ENCODE assay signal across 15 mouse cellular contexts in the genomic region with DNA sequence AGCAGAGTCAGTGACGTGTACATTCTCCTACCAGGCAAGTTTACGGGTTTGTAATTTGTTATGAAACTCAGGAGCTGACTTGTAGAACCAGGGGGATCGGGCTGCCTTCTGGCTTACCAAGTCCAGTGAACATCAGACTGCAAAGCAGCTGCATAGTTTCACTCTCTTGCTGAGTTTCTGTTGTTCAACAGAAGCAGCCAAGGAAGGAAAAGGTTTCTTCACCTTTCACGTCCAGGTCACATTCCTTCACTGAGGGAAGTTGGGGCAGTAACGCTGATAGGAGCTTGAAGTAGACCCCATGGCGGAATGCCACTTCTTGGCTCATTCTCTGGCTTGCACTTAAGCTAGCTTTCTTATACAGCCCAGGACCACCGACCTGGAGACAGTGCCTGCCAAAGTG.
"Had no signal": no experiment of that assay in that cellular context is flagged by ENCODE, and none has a peak within 500 bp of the region (broad histone marks: within the 10 kb centered on the region; RNA-seq: fewer than 3 reads in every experiment).

No protein-coding gene starts in this region.

- H3K4me3 ChIP-seq: limb, embryonic 15.5 days; liver, embryonic 12.5 days; midbrain, embryonic 15.5 days; neural tube, embryonic 12.5 days; stomach, embryonic 15.5 days had no signal

- H3K36me3 ChIP-seq: limb, embryonic 15.5 days; liver, embryonic 12.5 days; midbrain, embryonic 15.5 days; neural tube, embryonic 12.5 days; stomach, embryonic 15.5 days had no signal

- ATAC-seq: liver, embryonic 12.5 days; midbrain, embryonic 15.5 days had no signal

- H3K9me3 ChIP-seq: limb, embryonic 15.5 days; liver, embryonic 12.5 days; midbrain, embryonic 15.5 days; neural tube, embryonic 12.5 days; stomach, embryonic 15.5 days had no signal

- H3K9ac ChIP-seq: limb, embryonic 15.5 days; liver, embryonic 12.5 days; lung, embryonic 14.5 days; midbrain, embryonic 15.5 days; neural tube, embryonic 12.5 days; stomach, embryonic 15.5 days had no signal

- H3K4me2 ChIP-seq: limb, embryonic 15.5 days; liver, embryonic 12.5 days; lung, embryonic 14.5 days; midbrain, embryonic 11.5 days; midbrain, embryonic 15.5 days; neural tube, embryonic 12.5 days; stomach, embryonic 15.5 days had no signal

- H3K27me3 ChIP-seq: limb, embryonic 15.5 days; liver, embryonic 12.5 days; midbrain, embryonic 15.5 days; neural tube, embryonic 12.5 days; stomach, embryonic 15.5 days had no signal

- DNase-seq: kidney, adult 18-20 months; left cerebral cortex, postnatal 4 days; lung, embryonic 14.5 days; lung, postnatal 10 days; lung, postnatal 4 days; right cerebral cortex, postnatal 4 days; spleen, adult 18-20 months; thymus, adult 2 months; thymus, postnatal 25 days had no signal

- H3K27ac ChIP-seq: limb, embryonic 15.5 days; liver, embryonic 12.5 days; midbrain, embryonic 15.5 days; neural tube, embryonic 12.5 days; stomach, embryonic 15.5 days had no signal

- H3K4me1 ChIP-seq: liver, embryonic 12.5 days; midbrain, embryonic 15.5 days; stomach, embryonic 15.5 days had no signal
